Mouse (Mus musculus) hindbrain, embryonic 15.5 days (tissue): ENCODE data around the gene Pkn3. TPM values are rescaled to one million over a fixed set of nuclear protein-coding genes. Genes with fewer than 3 reads are reported as not detected.
A peak's percentile ranks its signal among the peaks of the same experiment; 100 is the strongest.

Experiments
- ATAC-seq: fragments of 200-750 bp; cut with Nextera tagmentation; 2 replicates; pipeline ENCODE4 v1.8.0; 2017; ENCODE audit warnings: low read depth, moderate number of reproducible peaks, moderate TSS enrichment; ENCODE audit not compliant: low FRiP score
- H3K27ac ChIP-seq: fragments of 300-500 bp; sonication (generic); replicated peaks from 2 replicates; pipeline ENCODE4 v1.5.1; 2015; ENCODE audit warnings: mild to moderate bottlenecking, inconsistent platforms
- H3K27me3 ChIP-seq: fragments of 300-500 bp; sonication (generic); 2 replicates; pipeline ENCODE4 v1.6.1; 2015; ENCODE audit warnings: control low read depth, inconsistent platforms
- H3K36me3 ChIP-seq: fragments of 300-500 bp; sonication (generic); 2 replicates; pipeline ENCODE4 v1.6.1; 2015; ENCODE audit warnings: control low read depth, inconsistent platforms
- H3K4me1 ChIP-seq: fragments of 300-500 bp; sonication (generic); replicated peaks from 2 replicates; pipeline ENCODE4 v1.6.1; 2015; ENCODE audit warnings: control low read depth, inconsistent platforms
- H3K4me2 ChIP-seq: fragments of 300-500 bp; sonication (generic); 2 replicates; pipeline ENCODE4 v1.6.1; 2015; ENCODE audit warnings: moderate library complexity, mild to moderate bottlenecking, inconsistent platforms
- H3K4me3 ChIP-seq: fragments of 300-500 bp; sonication (generic); 2 replicates; pipeline ENCODE4 v1.5.1; 2015; ENCODE audit warnings: mild to moderate bottlenecking, inconsistent platforms
- H3K9ac ChIP-seq: fragments of 300-500 bp; sonication (generic); 2 replicates; pipeline ENCODE4 v1.6.1; 2015; ENCODE audit warnings: inconsistent platforms
- H3K9me3 ChIP-seq: fragments of 300-500 bp; sonication (generic); 2 replicates; pipeline ENCODE4 v1.6.1; 2016; ENCODE audit warnings: control low read depth, inconsistent platforms
- WGBS: fragments of 180-500 bp; shearing (Covaris S2); methylation state at CpG from one replicate; pipeline ENCODE4 v1.1.7; 2015; 5-methylcytosine and 5-hydroxymethylcytosine counted together
- polyA plus RNA-seq: library from polyadenylated mRNA; unstranded; fragments of >200 nt; fragmentation: Nextera tagmentation; extraction: Ambion mirVana; gene quantifications from 2 replicates; pipeline ENCODE4 v1.2.1, GENCODE M21; 2015

The Pkn3 gene
- polyA plus RNA-seq = 2.4 and 2.8 TPM in 2 replicates

- no peaks in the 10 kb centered on the region for H3K9me3 ChIP-seq
- H3K27ac ChIP-seq = no peak within 1 kb of the TSS
- WGBS = under 1% methylated on average over 53 of the region's 53 CpGs
- H3K4me2 ChIP-seq = peak within 1 kb of the TSS; percentile 76
- H3K4me3 ChIP-seq = peak within 1 kb of the TSS; percentile 37
- H3K4me1 ChIP-seq = peaks cover 15% of the 10 kb centered on the region
- H3K36me3 ChIP-seq = peaks cover 8% of the 10 kb centered on the region
- no peaks in the 10 kb centered on the region for H3K27me3 ChIP-seq
- ATAC-seq = peak; percentile 75
- 0 out of 2 replicates have a peak within 1 kb of the TSS, but pooled peaks have one; percentile 5 for H3K9ac ChIP-seq
Observed at GRCm38 (mm10) chr2:30077502-30078348, at the start of gene Pkn3. Gene Pkn3, plus strand, starts transcription at chr2:30077684.

- Histone ChIP-seq H3K4me3 (no peak overlapping the region), H3K36me3 (peaks cover 64% of the 10 kb centered on the region), H3K9me3 (no peaks in the 10 kb centered on the region), H3K4me1 (no peaks in the 10 kb centered on the region), H3K27me3 (no peaks in the 10 kb centered on the region), H3K27ac (no peak overlapping the region), H3K4me2 (no peak overlapping the region), H3K9ac (no peak overlapping the region)
- 0 out of 2 replicates have a peak, but pooled peaks have one; percentile 12 for ATAC-seq
- 62% methylated on average over 11 of the region's 11 CpGs for WGBS
Observed at GRCm38 (mm10) chr2:30032244-30032846, 45.1 kb upstream of the Pkn3 start.

GRCm38 (mm10) chr2:30032957-30033356 lies 44.5 kb upstream of the Pkn3 start:
- H3K27me3 ChIP-seq = no peaks in the 10 kb centered on the region
- H3K27ac ChIP-seq = no peak overlapping the region
- no peak overlapping the region for H3K4me2 ChIP-seq
- H3K4me3 ChIP-seq = no peak overlapping the region
- peaks cover 58% of the 10 kb centered on the region for H3K36me3 ChIP-seq
- H3K9ac ChIP-seq = no peak overlapping the region
- WGBS = 69% methylated on average over 6 of the region's 6 CpGs
- no peaks in the 10 kb centered on the region for H3K4me1 ChIP-seq
- no peak for ATAC-seq
- H3K9me3 ChIP-seq = no peaks in the 10 kb centered on the region

- WGBS = 86% methylated on average over 2 of the region's 2 CpGs
- no peak overlapping the region for H3K27ac ChIP-seq
Observed at GRCm38 (mm10) chr2:30037762-30038161, 39.7 kb upstream of the Pkn3 start.

GRCm38 (mm10) chr2:30038370-30038769 lies 39.1 kb upstream of the Pkn3 start:
- Histone ChIP-seq H3K27ac (no peak overlapping the region), H3K4me1 (peaks cover 6% of the 10 kb centered on the region; the same call in 1 of the 2 replicates), H3K4me3 (no peak overlapping the region), H3K36me3 (peaks cover 10% of the 10 kb centered on the region; the same call in 1 of the 2 replicates), H3K4me2 (no peak overlapping the region), H3K9ac (no peak overlapping the region), H3K27me3 (no peaks in the 10 kb centered on the region), H3K9me3 (no peaks in the 10 kb centered on the region)
- no peak for ATAC-seq
- WGBS = 97% methylated on average over 10 of the region's 10 CpGs

More at GRCm38 (mm10) chr2:30037762-30038161, 39.7 kb upstream of the Pkn3 start:
- Histone ChIP-seq H3K9ac (no peak overlapping the region), H3K4me2 (no peak overlapping the region), H3K4me3 (no peak overlapping the region), H3K4me1 (peaks cover 5% of the 10 kb centered on the region; the same call in 1 of the 2 replicates), H3K36me3 (peaks cover 13% of the 10 kb centered on the region; the same call in 1 of the 2 replicates), H3K27me3 (no peaks in the 10 kb centered on the region), H3K9me3 (no peaks in the 10 kb centered on the region)
- no peak for ATAC-seq

GRCm38 (mm10) chr2:30039687-30040086 lies 37.8 kb upstream of the Pkn3 start:
- ATAC-seq = no peak
- peaks cover 10% of the 10 kb centered on the region; the same call in 1 of the 2 replicates for H3K36me3 ChIP-seq

GRCm38 (mm10) chr2:30042445-30042844 lies 35.0 kb upstream of the Pkn3 start:
- no peaks in the 10 kb centered on the region for H3K27me3 ChIP-seq
- peaks cover 9% of the 10 kb centered on the region for H3K4me1 ChIP-seq
- H3K9ac ChIP-seq = no peak overlapping the region
- H3K4me3 ChIP-seq = no peak overlapping the region
- 0 out of 2 replicates have a peak, but pooled peaks cover 5% of the 10 kb centered on the region for H3K36me3 ChIP-seq
- ATAC-seq = no peak
- no peak overlapping the region for H3K4me2 ChIP-seq
- WGBS = 5% methylated on average over 4 of the region's 4 CpGs
- H3K27ac ChIP-seq = no peak overlapping the region
- no peaks in the 10 kb centered on the region for H3K9me3 ChIP-seq

More at GRCm38 (mm10) chr2:30039687-30040086, 37.8 kb upstream of the Pkn3 start:
- H3K4me2 ChIP-seq = no peak overlapping the region
- no peaks in the 10 kb centered on the region for H3K27me3 ChIP-seq
- H3K9me3 ChIP-seq = no peaks in the 10 kb centered on the region
- no peak overlapping the region for H3K4me3 ChIP-seq
- H3K9ac ChIP-seq = no peak overlapping the region
- H3K4me1 ChIP-seq = peaks cover 6% of the 10 kb centered on the region; the same call in 1 of the 2 replicates
- no peak overlapping the region for H3K27ac ChIP-seq

- WGBS = 88% methylated on average over 5 of the region's 5 CpGs
- Histone ChIP-seq H3K9me3 (no peaks in the 10 kb centered on the region), H3K36me3 (0 out of 2 replicates have a peak, but pooled peaks cover 5% of the 10 kb centered on the region), H3K27me3 (no peaks in the 10 kb centered on the region), H3K9ac (no peak overlapping the region), H3K4me2 (no peak overlapping the region), H3K4me3 (no peak overlapping the region), H3K4me1 (peaks cover 18% of the 10 kb centered on the region), H3K27ac (no peak overlapping the region)
- no peak for ATAC-seq
Observed at GRCm38 (mm10) chr2:30044550-30044949, 32.9 kb upstream of the Pkn3 start.

- Histone ChIP-seq H3K9me3 (no peaks in the 10 kb centered on the region), H3K9ac (no peak overlapping the region), H3K4me3 (no peak overlapping the region), H3K4me1 (peaks cover 18% of the 10 kb centered on the region), H3K27ac (no peak overlapping the region), H3K27me3 (no peaks in the 10 kb centered on the region), H3K4me2 (no peak overlapping the region), H3K36me3 (0 out of 2 replicates have a peak, but pooled peaks cover 5% of the 10 kb centered on the region)
- ATAC-seq = no peak
- 94% methylated on average over 6 of the region's 6 CpGs for WGBS
Observed at GRCm38 (mm10) chr2:30047127-30047526, 30.4 kb upstream of the Pkn3 start.

- peaks cover 12% of the 10 kb centered on the region for H3K4me1 ChIP-seq
- H3K27ac ChIP-seq = peak overlapping the region; percentile 97
- ATAC-seq = no peak
- 0 out of 2 replicates have a peak, but pooled peaks cover 5% of the 10 kb centered on the region for H3K36me3 ChIP-seq
- 55% methylated on average over 11 of the region's 11 CpGs for WGBS
- H3K9me3 ChIP-seq = no peaks in the 10 kb centered on the region
- H3K9ac ChIP-seq = peak overlapping the region; percentile 76
- H3K4me2 ChIP-seq = peak overlapping the region; percentile 58
- H3K27me3 ChIP-seq = peaks cover 2% of the 10 kb centered on the region; the same call in 1 of the 2 replicates
- peak overlapping the region; percentile 79 for H3K4me3 ChIP-seq
Observed at GRCm38 (mm10) chr2:30048101-30048501, 29.4 kb upstream of the Pkn3 start.

GRCm38 (mm10) chr2:30048699-30049388 lies 28.6 kb upstream of the Pkn3 start, which contains the start of gene Wdr34:
Gene Wdr34, minus strand, starts transcription at chr2:30048881.
- H3K4me1 ChIP-seq = peaks cover 12% of the 10 kb centered on the region
- 0 out of 2 replicates have a peak, but pooled peaks cover 5% of the 10 kb centered on the region for H3K36me3 ChIP-seq
- H3K9ac ChIP-seq = peak within 1 kb of the TSS; percentile 76
- peak within 1 kb of the TSS; percentile 58 for H3K4me2 ChIP-seq
- peaks cover 2% of the 10 kb centered on the region; the same call in 1 of the 2 replicates for H3K27me3 ChIP-seq
- H3K27ac ChIP-seq = peak within 1 kb of the TSS; percentile 97
- ATAC-seq = peak; percentile 96
- under 1% methylated on average over 53 of the region's 54 CpGs for WGBS
- peak within 1 kb of the TSS; percentile 79 for H3K4me3 ChIP-seq
- no peaks in the 10 kb centered on the region for H3K9me3 ChIP-seq
